Mouse (Mus musculus): ENCODE results near the gene Saa1. TPM values are rescaled to one million over a fixed set of nuclear protein-coding genes. Genes with fewer than 3 reads are reported as not detected.
"Not testable (repeated sequence)": the region's sequence is repeated elsewhere in the genome, so short reads cannot be mapped to it uniquely, and the experiment has no call there.

Saa1 gene
- polyA plus RNA-seq (2015; fragmentation: Nextera tagmentation; extraction: Ambion mirVana), result 2.6 and 2.9 TPM in 2 replicates

DNA sequence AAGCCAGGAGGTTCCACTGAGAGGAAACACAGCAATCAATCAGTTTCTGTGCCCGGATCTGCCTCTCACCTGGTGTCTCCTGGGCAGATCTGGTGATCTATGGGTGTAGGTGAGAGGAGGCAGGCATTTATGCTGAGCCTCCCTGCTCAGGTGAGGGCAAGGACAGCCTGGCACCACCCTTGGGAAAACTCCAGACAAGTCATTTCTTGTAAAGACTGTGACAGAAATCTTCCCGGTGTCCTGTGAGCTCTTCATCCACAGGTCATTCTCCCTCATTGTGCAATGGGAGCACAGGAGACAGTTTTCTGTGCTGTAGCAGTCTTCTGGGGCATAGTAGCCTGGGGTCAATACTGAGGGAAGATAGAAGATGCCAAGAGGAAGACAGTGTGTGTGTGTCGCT, at the start of gene Saa1:
Saa1 (minus strand) TSS at position 101 of the 400 bp plus-strand sequence.
- not testable (repeated sequence) for H3K4me2 ChIP-seq; H3K9ac ChIP-seq; H3K27me3 ChIP-seq; ATAC-seq (replicated peaks; ENCODE audit: low FRiP score); H3K4me3 ChIP-seq (replicated peaks); H3K4me1 ChIP-seq; H3K27ac ChIP-seq; H3K9me3 ChIP-seq (replicated peaks); H3K36me3 ChIP-seq
- 70% methylated on average over 3 of the region's 3 CpGs for WGBS

DNA sequence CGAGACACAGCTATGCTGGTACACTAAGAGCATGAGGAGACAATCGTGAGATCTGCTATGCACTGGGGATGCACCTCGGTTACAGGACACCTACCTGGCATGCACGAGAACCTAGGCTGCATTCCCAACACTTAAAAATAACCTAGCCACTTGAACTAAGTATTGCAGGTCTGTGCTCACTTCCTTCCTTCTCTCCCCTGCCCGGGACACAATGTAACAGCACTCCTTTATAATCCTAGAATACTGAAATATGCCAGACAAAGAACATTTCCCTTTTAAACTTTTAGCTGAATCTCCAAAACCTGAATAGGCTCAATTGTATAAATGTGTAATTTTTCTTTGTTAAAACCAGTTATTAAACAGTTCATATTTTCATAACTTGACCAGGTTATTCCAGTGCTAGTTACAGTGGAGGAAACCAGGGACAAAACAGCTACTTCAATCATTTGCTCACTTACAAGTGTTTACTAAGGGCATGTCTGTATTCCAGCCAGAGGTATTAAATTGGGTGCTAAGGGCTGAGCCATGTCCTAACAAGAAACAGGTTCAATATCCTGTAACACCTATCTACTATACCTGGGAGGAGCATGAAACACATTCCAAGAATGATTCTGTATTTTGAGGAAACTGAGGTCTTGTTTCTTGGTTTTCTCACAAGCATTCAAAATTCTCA, 46.5 kb upstream of the Saa1 start:
- no peaks in the 10 kb centered on the region for H3K9me3 ChIP-seq (replicated peaks)
- no peaks in the 10 kb centered on the region for H3K27me3 ChIP-seq
- WGBS, result 95% methylated on average over 5 of the region's 5 CpGs
- no peak overlapping the region for H3K27ac ChIP-seq
- no peak overlapping the region for H3K9ac ChIP-seq
- H3K4me3 ChIP-seq (replicated peaks), result no peak overlapping the region
- no peak for ATAC-seq (replicated peaks; ENCODE audit: low FRiP score)
- no peak overlapping the region for H3K4me2 ChIP-seq
- peaks cover 56% of the 10 kb centered on the region for H3K36me3 ChIP-seq
- H3K4me1 ChIP-seq, result no peaks in the 10 kb centered on the region

DNA sequence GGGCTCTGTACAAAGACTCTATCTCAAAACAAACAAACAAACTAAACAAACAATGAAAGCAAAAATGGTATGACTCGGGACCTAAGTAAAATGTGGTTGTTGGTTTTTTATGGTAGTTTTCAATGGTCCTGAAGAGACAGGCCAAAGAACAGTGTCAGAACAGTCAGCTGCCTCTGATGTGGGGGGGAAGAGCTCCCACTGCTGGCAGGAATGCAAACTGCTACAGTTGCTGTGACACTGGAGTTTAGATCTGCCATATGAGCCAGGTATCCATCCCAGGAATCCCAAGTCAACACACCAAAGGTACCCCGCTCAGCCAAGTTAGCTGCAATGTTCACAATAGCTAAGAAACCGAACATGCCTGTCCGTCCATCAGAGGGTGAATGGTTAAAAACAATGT, 27.9 kb upstream of the Saa1 start:
- ATAC-seq (replicated peaks; ENCODE audit: low FRiP score), result no peak
- no peak overlapping the region for H3K4me2 ChIP-seq
- WGBS, result 70% methylated on average over 4 of the region's 4 CpGs
- H3K9me3 ChIP-seq (replicated peaks), result no peaks in the 10 kb centered on the region
- no peaks in the 10 kb centered on the region for H3K27me3 ChIP-seq
- no peak overlapping the region for H3K9ac ChIP-seq
- H3K36me3 ChIP-seq, result peaks cover 90% of the 10 kb centered on the region
- no peaks in the 10 kb centered on the region for H3K4me1 ChIP-seq
- H3K4me3 ChIP-seq (replicated peaks), result no peak overlapping the region
- no peak overlapping the region for H3K27ac ChIP-seq

DNA sequence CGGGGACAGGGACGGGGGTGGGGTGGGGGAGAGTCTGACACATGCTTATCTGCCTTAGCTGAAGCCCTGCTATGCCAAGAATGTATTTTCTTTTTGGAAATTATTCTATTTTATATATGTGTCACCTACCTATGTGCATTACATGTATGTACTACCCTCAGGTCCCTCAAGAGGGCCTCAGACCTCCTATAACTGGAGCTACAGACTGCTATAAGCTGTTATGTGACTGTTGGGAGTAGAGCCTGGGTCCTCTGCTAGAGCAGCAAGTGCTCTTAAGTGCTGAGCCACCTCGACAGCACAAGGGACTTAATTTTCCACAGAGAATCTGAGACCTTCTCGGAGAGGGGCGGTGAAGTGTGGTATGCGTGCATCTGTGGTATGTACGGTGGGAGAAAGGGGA, 25.7 kb upstream of the Saa1 start:
- Histone ChIP-seq H3K4me2 (no peak overlapping the region), H3K27ac (no peak overlapping the region), H3K4me3 (replicated peaks) (no peak overlapping the region), H3K9ac (no peak overlapping the region), H3K4me1 (no peaks in the 10 kb centered on the region), H3K9me3 (replicated peaks) (no peaks in the 10 kb centered on the region), H3K27me3 (no peaks in the 10 kb centered on the region), H3K36me3 (peaks cover 89% of the 10 kb centered on the region)
- 95% methylated on average over 7 of the region's 7 CpGs for WGBS
- no peak for ATAC-seq (replicated peaks; ENCODE audit: low FRiP score)

- H3K4me3 ChIP-seq (replicated peaks), result no peak overlapping the region
- H3K27ac ChIP-seq, result no peak overlapping the region
- peaks cover 89% of the 10 kb centered on the region for H3K36me3 ChIP-seq
- ATAC-seq (replicated peaks; ENCODE audit: low FRiP score), result no peak
- H3K4me2 ChIP-seq, result no peak overlapping the region
- no peak overlapping the region for H3K9ac ChIP-seq
- no peaks in the 10 kb centered on the region for H3K27me3 ChIP-seq
- no peaks in the 10 kb centered on the region for H3K9me3 ChIP-seq (replicated peaks)
- H3K4me1 ChIP-seq, result no peaks in the 10 kb centered on the region
These were observed 24.6 kb upstream of the Saa1 start for GRCm38 (mm10) chr7:46767371-46767770.

DNA sequence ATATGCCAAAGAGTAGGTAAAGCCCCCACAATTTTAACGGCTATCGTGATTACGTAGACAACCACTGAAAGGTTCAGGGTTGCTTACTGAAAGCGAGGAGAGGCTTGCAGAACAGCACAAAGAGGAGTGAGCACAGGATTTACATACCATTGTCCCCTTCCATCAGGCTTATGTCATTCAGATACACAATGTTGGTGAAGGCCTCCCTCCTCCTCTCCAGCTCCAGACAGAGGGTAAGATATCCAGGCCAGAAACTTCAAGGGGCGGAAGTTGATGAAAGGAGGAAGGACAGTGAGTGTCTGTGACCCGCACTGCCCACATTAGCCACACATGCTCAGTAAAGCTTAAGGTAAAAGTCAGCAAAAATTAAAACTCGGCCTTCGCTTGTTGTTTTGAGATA, 21.9 kb upstream of the Saa1 start:
- Histone ChIP-seq H3K4me2 (no peak overlapping the region), H3K4me1 (no peaks in the 10 kb centered on the region), H3K27ac (no peak overlapping the region), H3K27me3 (no peaks in the 10 kb centered on the region), H3K36me3 (peaks cover 97% of the 10 kb centered on the region), H3K4me3 (replicated peaks) (no peak overlapping the region), H3K9me3 (replicated peaks) (no peaks in the 10 kb centered on the region), H3K9ac (no peak overlapping the region)
- no peak for ATAC-seq (replicated peaks; ENCODE audit: low FRiP score)
- WGBS, result 97% methylated on average over 8 of the region's 8 CpGs

DNA sequence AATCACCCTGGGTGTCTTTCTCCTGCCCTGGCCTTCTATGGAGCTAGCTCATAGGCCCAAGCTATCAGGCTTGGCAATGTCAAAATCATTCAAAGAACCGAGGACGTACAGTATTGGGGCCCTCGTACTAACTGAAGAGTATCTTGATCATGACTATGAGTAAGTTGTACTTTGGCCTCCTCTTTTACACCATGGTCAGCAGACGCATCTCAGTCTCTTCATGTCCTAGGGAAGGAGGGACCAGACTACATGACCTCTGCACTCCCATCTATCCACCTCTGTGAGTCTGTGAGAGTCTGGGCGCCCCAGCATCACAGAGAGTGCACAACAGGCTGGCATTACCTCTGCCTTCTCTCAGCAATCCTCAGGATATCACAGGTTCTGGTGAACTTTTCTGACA, 19.8 kb upstream of the Saa1 start:
- H3K4me3 ChIP-seq (replicated peaks), result no peak overlapping the region
- no peak overlapping the region for H3K9ac ChIP-seq
- 94% methylated on average over 5 of the region's 5 CpGs for WGBS
- H3K27me3 ChIP-seq, result no peaks in the 10 kb centered on the region
- H3K4me2 ChIP-seq, result no peak overlapping the region
- H3K27ac ChIP-seq, result no peak overlapping the region
- H3K4me1 ChIP-seq, result no peaks in the 10 kb centered on the region
- H3K36me3 ChIP-seq, result peaks cover 94% of the 10 kb centered on the region
- H3K9me3 ChIP-seq (replicated peaks), result no peaks in the 10 kb centered on the region
- ATAC-seq (replicated peaks; ENCODE audit: low FRiP score), result no peak

DNA sequence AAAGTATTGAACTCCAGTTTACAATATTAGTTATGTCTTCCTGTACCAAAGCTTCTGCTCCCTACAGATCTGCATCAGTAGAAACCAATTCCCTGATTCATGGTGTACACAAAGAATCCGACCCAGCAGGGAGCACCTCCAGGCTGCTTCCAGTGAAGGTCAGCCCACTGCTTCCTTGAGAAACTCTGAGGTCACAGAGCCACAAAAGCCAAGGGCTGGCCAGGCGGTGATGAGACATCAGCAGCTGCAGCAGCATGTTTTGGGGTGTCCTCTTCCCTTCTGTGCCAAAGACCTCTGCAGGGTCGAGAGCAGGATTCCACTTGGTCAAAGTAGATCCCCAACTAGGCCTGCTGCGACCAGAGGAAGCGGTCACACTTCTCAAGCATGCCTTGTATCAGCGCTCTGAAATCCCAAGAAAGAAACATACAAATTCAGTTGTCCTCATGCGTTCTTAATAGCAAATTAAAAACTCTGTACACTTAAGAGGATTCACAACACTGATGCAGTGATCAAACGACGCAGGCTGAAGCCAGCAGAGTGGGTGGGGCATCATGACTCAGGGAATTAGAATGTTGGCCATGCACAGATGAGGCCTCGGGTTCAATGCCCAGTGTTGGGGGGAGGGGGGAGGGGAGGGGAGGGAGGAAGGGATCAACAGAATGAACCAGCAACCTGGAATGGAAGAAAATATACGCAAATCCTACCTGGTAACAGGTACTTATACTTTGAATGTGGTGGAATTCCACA, 18.4 kb upstream of the Saa1 start:
- no peak overlapping the region for H3K4me2 ChIP-seq
- no peaks in the 10 kb centered on the region for H3K4me1 ChIP-seq
- H3K36me3 ChIP-seq, result peaks cover 81% of the 10 kb centered on the region
- ATAC-seq (replicated peaks; ENCODE audit: low FRiP score), result no peak
- H3K9ac ChIP-seq, result no peak overlapping the region
- H3K9me3 ChIP-seq (replicated peaks), result no peaks in the 10 kb centered on the region
- WGBS, result 80% methylated on average over 11 of the region's 11 CpGs
- no peak overlapping the region for H3K27ac ChIP-seq
- H3K27me3 ChIP-seq, result no peaks in the 10 kb centered on the region
- H3K4me3 ChIP-seq (replicated peaks), result no peak overlapping the region

- H3K4me2 ChIP-seq, result no peak within 1 kb of the TSS
- ATAC-seq (replicated peaks; ENCODE audit: low FRiP score), result no peak
- H3K4me3 ChIP-seq (replicated peaks), result no peak within 1 kb of the TSS
- no peak within 1 kb of the TSS for H3K27ac ChIP-seq
- WGBS, result 69% methylated on average over 3 of the region's 3 CpGs
- H3K27me3 ChIP-seq, result no peaks in the 10 kb centered on the region
- H3K36me3 ChIP-seq, result no peaks in the 10 kb centered on the region
- no peaks in the 10 kb centered on the region for H3K9me3 ChIP-seq (replicated peaks)
- H3K9ac ChIP-seq, result no peak within 1 kb of the TSS
- H3K4me1 ChIP-seq, result 0 out of 2 replicates have a peak, but pooled peaks cover 2% of the 10 kb centered on the region
These were observed 8.7 kb upstream of the Saa1 start, which contains the start of gene Saa2 for GRCm38 (mm10) chr7:46751490-46751889. TSS of gene Saa2 (plus strand) at chr7:46751790.

DNA sequence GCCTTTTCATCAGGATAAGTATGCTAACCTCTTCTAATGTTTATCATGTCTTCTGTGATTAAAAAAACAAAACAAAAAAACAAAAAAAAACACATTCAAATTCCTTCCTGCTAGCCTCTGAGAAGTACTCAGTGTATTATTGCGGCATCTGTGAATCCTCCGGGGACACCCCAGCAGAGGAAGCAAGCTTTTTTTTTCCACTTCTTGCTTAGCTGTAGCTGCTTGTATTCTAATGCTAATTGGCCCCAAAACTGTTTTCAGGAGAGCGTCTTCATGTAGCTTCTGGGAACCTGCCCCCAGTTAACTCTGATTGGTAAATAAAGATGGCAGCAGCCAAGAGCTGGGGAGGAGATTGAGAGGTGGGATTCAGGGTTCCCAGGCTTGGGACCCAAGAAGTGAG, 5.7 kb upstream of the Saa1 start:
- H3K4me3 ChIP-seq (replicated peaks), result no peak overlapping the region
- 59% methylated on average over 3 of the region's 3 CpGs for WGBS
- no peaks in the 10 kb centered on the region for H3K27me3 ChIP-seq
- no peaks in the 10 kb centered on the region for H3K36me3 ChIP-seq
- 0 out of 2 replicates have a peak, but pooled peaks cover 2% of the 10 kb centered on the region for H3K4me1 ChIP-seq
- H3K27ac ChIP-seq, result no peak overlapping the region
- no peak for ATAC-seq (replicated peaks; ENCODE audit: low FRiP score)
- no peaks in the 10 kb centered on the region for H3K9me3 ChIP-seq (replicated peaks)
- no peak overlapping the region for H3K9ac ChIP-seq
- H3K4me2 ChIP-seq, result no peak overlapping the region

DNA sequence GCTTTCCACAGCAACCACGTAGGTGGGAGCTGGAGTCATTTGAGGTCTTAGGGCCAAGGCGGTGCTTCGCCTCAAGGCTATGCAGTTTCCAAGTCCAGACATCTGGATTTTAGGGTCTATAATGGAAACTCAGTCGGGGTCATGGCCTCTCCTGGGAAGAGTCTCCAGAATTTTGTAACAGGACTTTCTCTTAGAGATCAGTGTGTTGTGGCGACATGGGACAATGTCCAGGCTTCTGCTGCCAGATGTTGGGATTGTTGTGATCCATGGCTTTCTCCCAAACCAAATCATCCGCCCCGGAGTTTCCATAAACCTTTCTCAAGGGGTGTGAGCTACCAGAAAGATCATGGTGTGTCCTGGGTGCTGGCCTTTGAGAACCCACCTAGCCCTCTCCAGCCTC, 3.6 kb upstream of the Saa1 start:
- H3K27ac ChIP-seq, result no peak overlapping the region
- no peaks in the 10 kb centered on the region for H3K9me3 ChIP-seq (replicated peaks)
- WGBS, result 88% methylated on average over 7 of the region's 7 CpGs
- no peak overlapping the region for H3K4me3 ChIP-seq (replicated peaks)
- no peak for ATAC-seq (replicated peaks; ENCODE audit: low FRiP score)
- no peak overlapping the region for H3K4me2 ChIP-seq
- H3K27me3 ChIP-seq, result no peaks in the 10 kb centered on the region
- no peaks in the 10 kb centered on the region for H3K36me3 ChIP-seq
- H3K9ac ChIP-seq, result no peak overlapping the region
- 0 out of 2 replicates have a peak, but pooled peaks cover 2% of the 10 kb centered on the region for H3K4me1 ChIP-seq

DNA sequence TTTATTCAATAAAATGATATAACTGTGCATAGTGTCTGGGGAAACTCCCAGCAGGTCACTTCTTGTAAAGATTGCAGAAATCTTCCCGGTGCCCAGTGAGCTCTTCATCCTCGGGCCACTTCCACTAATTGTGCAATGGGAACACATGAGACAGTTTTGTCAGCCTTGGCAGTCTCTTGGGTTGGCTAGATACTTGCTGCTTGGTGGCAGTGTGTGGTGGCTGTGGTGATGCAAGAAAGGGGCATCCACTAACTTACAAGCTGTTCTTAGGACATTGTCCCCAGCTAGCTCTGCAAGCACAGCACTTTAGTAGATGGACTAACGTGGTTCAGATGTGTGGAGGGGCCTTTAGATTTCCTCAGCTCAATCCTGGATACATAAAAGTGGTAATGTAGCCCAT, 3.0 kb upstream of the Saa1 start:
- Histone ChIP-seq H3K9me3 (replicated peaks) (no peaks in the 10 kb centered on the region), H3K27ac (no peak overlapping the region), H3K36me3 (no peaks in the 10 kb centered on the region), H3K9ac (no peak overlapping the region), H3K4me3 (replicated peaks) (no peak overlapping the region), H3K4me1 (0 out of 2 replicates have a peak, but pooled peaks cover 2% of the 10 kb centered on the region), H3K27me3 (no peaks in the 10 kb centered on the region), H3K4me2 (no peak overlapping the region)
- WGBS, result 86% methylated on average over 3 of the region's 3 CpGs
- no peak for ATAC-seq (replicated peaks; ENCODE audit: low FRiP score)
